Mouse (Mus musculus) forebrain, embryonic 15.5 days (tissue): Measurements from ENCODE around the gene Map10. TPM values are rescaled to one million over a fixed set of nuclear protein-coding genes. Genes with fewer than 3 reads are reported as not detected.

ENCODE experiments used
- ATAC-seq: fragments of 200-750 bp; cut with Nextera tagmentation; replicated peaks from 2 replicates; pipeline ENCODE4 v1.8.0; 2017; ENCODE audit warnings: mild to moderate bottlenecking, moderate TSS enrichment, moderate library complexity
- H3K27ac ChIP-seq: fragments of 300-500 bp; sonication (generic); replicated peaks from 2 replicates; pipeline ENCODE4 v1.5.1; 2015; ENCODE audit warnings: mild to moderate bottlenecking, inconsistent platforms
- H3K27me3 ChIP-seq: fragments of 300-500 bp; sonication (generic); 2 replicates; pipeline ENCODE4 v1.6.1; 2015; ENCODE audit warnings: inconsistent platforms
- H3K36me3 ChIP-seq: fragments of 300-500 bp; sonication (generic); 2 replicates; pipeline ENCODE4 v1.6.1; 2015; ENCODE audit warnings: mild to moderate bottlenecking, inconsistent platforms
- H3K4me1 ChIP-seq: fragments of 300-500 bp; sonication (generic); 2 replicates; pipeline ENCODE4 v1.6.1; 2015; ENCODE audit warnings: inconsistent platforms
- H3K4me2 ChIP-seq: fragments of 300-500 bp; sonication (generic); replicated peaks from 2 replicates; pipeline ENCODE4 v1.6.1; 2015; ENCODE audit warnings: mild to moderate bottlenecking, inconsistent platforms
- H3K4me3 ChIP-seq: fragments of 300-500 bp; sonication (generic); 2 replicates; pipeline ENCODE4 v1.5.1; 2015; ENCODE audit warnings: mild to moderate bottlenecking, inconsistent platforms
- H3K9ac ChIP-seq: fragments of 300-500 bp; sonication (generic); replicated peaks from 2 replicates; pipeline ENCODE4 v1.6.1; 2015; ENCODE audit warnings: mild to moderate bottlenecking, inconsistent platforms
- H3K9me3 ChIP-seq: fragments of 300-500 bp; sonication (generic); 2 replicates; pipeline ENCODE4 v1.6.1; 2016; ENCODE audit warnings: inconsistent platforms
- WGBS: fragments of 180-500 bp; shearing (Covaris S2); methylation state at CpG from one replicate; pipeline ENCODE4 v1.1.7; 2015; ENCODE audit warnings: mixed read lengths; 5-methylcytosine and 5-hydroxymethylcytosine counted together
- polyA plus RNA-seq: library from polyadenylated mRNA; unstranded; fragments of >200 nt; fragmentation: Nextera tagmentation; extraction: Ambion mirVana; gene quantifications from 2 replicates; pipeline ENCODE4 v1.2.1, GENCODE M21; 2015

Gene Map10
- polyA plus RNA-seq = 10.3 and 11.5 TPM in 2 replicates

- peak; percentile 91 for ATAC-seq
- WGBS = 2% methylated on average over 51 of the region's 62 CpGs
- H3K27me3 ChIP-seq = no peaks in the 10 kb centered on the region
- peaks cover 23% of the 10 kb centered on the region for H3K4me1 ChIP-seq
- H3K9ac ChIP-seq = peak within 1 kb of the TSS; percentile 58
- 0 out of 2 replicates have a peak, but pooled peaks cover 3% of the 10 kb centered on the region for H3K36me3 ChIP-seq
- peaks cover 22% of the 10 kb centered on the region for H3K9me3 ChIP-seq
- peak within 1 kb of the TSS; percentile 64 for H3K27ac ChIP-seq
- peak within 1 kb of the TSS; percentile 93 for H3K4me2 ChIP-seq
- peak within 1 kb of the TSS; percentile 55 for H3K4me3 ChIP-seq
Measured at GRCm38 (mm10) chr8:125669700-125670195, at the start of gene Map10. Map10 (plus strand) TSS chr8:125669818.

GRCm38 (mm10) chr8:125620301-125620700, 49.3 kb upstream of the Map10 start:
- no peak overlapping the region for H3K27ac ChIP-seq
- 83% methylated on average over 4 of the region's 4 CpGs for WGBS
- H3K4me3 ChIP-seq = no peak overlapping the region
- H3K9me3 ChIP-seq = no peaks in the 10 kb centered on the region
- no peaks in the 10 kb centered on the region for H3K27me3 ChIP-seq
- no peak overlapping the region for H3K4me2 ChIP-seq
- peaks cover 9% of the 10 kb centered on the region; the same call in 1 of the 2 replicates for H3K4me1 ChIP-seq
- H3K9ac ChIP-seq = no peak overlapping the region
- no peaks in the 10 kb centered on the region for H3K36me3 ChIP-seq
- no peak for ATAC-seq

- no peak overlapping the region for H3K9ac ChIP-seq
- no peak overlapping the region for H3K4me2 ChIP-seq
- no peaks in the 10 kb centered on the region for H3K36me3 ChIP-seq
- no peaks in the 10 kb centered on the region for H3K27me3 ChIP-seq
- H3K27ac ChIP-seq = no peak overlapping the region
- ATAC-seq = no peak
- WGBS = 84% methylated on average over 8 of the region's 8 CpGs
- H3K4me1 ChIP-seq = peaks cover 5% of the 10 kb centered on the region; the same call in 1 of the 2 replicates
- no peaks in the 10 kb centered on the region for H3K9me3 ChIP-seq
- no peak overlapping the region for H3K4me3 ChIP-seq
Measured at GRCm38 (mm10) chr8:125624287-125624686, 45.3 kb upstream of the Map10 start.

- H3K9ac ChIP-seq = no peak overlapping the region
- no peak overlapping the region for H3K4me3 ChIP-seq
- H3K4me2 ChIP-seq = no peak overlapping the region
- H3K27ac ChIP-seq = no peak overlapping the region
- no peaks in the 10 kb centered on the region for H3K9me3 ChIP-seq
- no peaks in the 10 kb centered on the region for H3K4me1 ChIP-seq
- ATAC-seq = no peak
- no peaks in the 10 kb centered on the region for H3K27me3 ChIP-seq
- H3K36me3 ChIP-seq = no peaks in the 10 kb centered on the region
- WGBS = 94% methylated on average over 8 of the region's 8 CpGs
Measured at GRCm38 (mm10) chr8:125626381-125626780, 43.2 kb upstream of the Map10 start.

- ATAC-seq = no peak
- H3K4me1 ChIP-seq = no peaks in the 10 kb centered on the region
- H3K4me2 ChIP-seq = no peak overlapping the region
- no peaks in the 10 kb centered on the region for H3K9me3 ChIP-seq
- H3K9ac ChIP-seq = no peak overlapping the region
- H3K27ac ChIP-seq = no peak overlapping the region
- no peak overlapping the region for H3K4me3 ChIP-seq
- H3K27me3 ChIP-seq = no peaks in the 10 kb centered on the region
- 83% methylated on average over 1 of the region's 1 CpGs for WGBS
- H3K36me3 ChIP-seq = no peaks in the 10 kb centered on the region
Measured at GRCm38 (mm10) chr8:125628834-125629233, 40.8 kb upstream of the Map10 start.

- peaks cover 12% of the 10 kb centered on the region for H3K4me1 ChIP-seq
- ATAC-seq = no peak
- H3K27ac ChIP-seq = no peak overlapping the region
- no peak overlapping the region for H3K9ac ChIP-seq
- WGBS = 87% methylated on average over 6 of the region's 6 CpGs
- H3K4me3 ChIP-seq = no peak overlapping the region
- no peaks in the 10 kb centered on the region for H3K9me3 ChIP-seq
- H3K36me3 ChIP-seq = no peaks in the 10 kb centered on the region
- H3K27me3 ChIP-seq = no peaks in the 10 kb centered on the region
- H3K4me2 ChIP-seq = no peak overlapping the region
Measured at GRCm38 (mm10) chr8:125638411-125639058, 31.1 kb upstream of the Map10 start.

- ATAC-seq = no peak
- 85% methylated on average over 2 of the region's 2 CpGs for WGBS
- Histone ChIP-seq H3K9me3 (no peaks in the 10 kb centered on the region), H3K36me3 (no peaks in the 10 kb centered on the region), H3K9ac (no peak overlapping the region), H3K4me2 (no peak overlapping the region), H3K27ac (no peak overlapping the region), H3K4me1 (peaks cover 12% of the 10 kb centered on the region), H3K4me3 (no peak overlapping the region), H3K27me3 (no peaks in the 10 kb centered on the region)
Measured at GRCm38 (mm10) chr8:125639631-125640030, 30.0 kb upstream of the Map10 start.

- Histone ChIP-seq H3K9me3 (no peaks in the 10 kb centered on the region), H3K4me3 (no peak overlapping the region), H3K4me2 (no peak overlapping the region), H3K4me1 (peaks cover 13% of the 10 kb centered on the region), H3K9ac (no peak overlapping the region), H3K27me3 (no peaks in the 10 kb centered on the region), H3K36me3 (no peaks in the 10 kb centered on the region), H3K27ac (no peak overlapping the region)
- 86% methylated on average over 5 of the region's 5 CpGs for WGBS
- ATAC-seq = no peak
Measured at GRCm38 (mm10) chr8:125640766-125641165, 28.9 kb upstream of the Map10 start.

GRCm38 (mm10) chr8:125641808-125642207, 27.8 kb upstream of the Map10 start:
- H3K27ac ChIP-seq = peak overlapping the region; percentile 27; the same call in 1 of the 2 replicates
- WGBS = 36% methylated on average over 6 of the region's 6 CpGs
- peak; percentile 71 for ATAC-seq

GRCm38 (mm10) chr8:125645757-125646478, 23.7 kb upstream of the Map10 start:
- Histone ChIP-seq H3K36me3 (no peaks in the 10 kb centered on the region), H3K4me1 (peaks cover 16% of the 10 kb centered on the region), H3K27me3 (no peaks in the 10 kb centered on the region), H3K27ac (no peak overlapping the region), H3K4me3 (no peak overlapping the region), H3K9me3 (no peaks in the 10 kb centered on the region), H3K4me2 (no peak overlapping the region), H3K9ac (no peak overlapping the region)
- 52% methylated on average over 10 of the region's 10 CpGs for WGBS
- ATAC-seq = no peak

More at GRCm38 (mm10) chr8:125641808-125642207, 27.8 kb upstream of the Map10 start:
- Histone ChIP-seq H3K4me2 (no peak overlapping the region), H3K4me3 (no peak overlapping the region), H3K27me3 (no peaks in the 10 kb centered on the region), H3K4me1 (peaks cover 16% of the 10 kb centered on the region), H3K9ac (no peak overlapping the region), H3K9me3 (no peaks in the 10 kb centered on the region), H3K36me3 (no peaks in the 10 kb centered on the region)

- Histone ChIP-seq H3K9ac (no peak overlapping the region), H3K27ac (no peak overlapping the region), H3K4me1 (peaks cover 4% of the 10 kb centered on the region; the same call in 1 of the 2 replicates), H3K36me3 (no peaks in the 10 kb centered on the region), H3K9me3 (no peaks in the 10 kb centered on the region), H3K27me3 (no peaks in the 10 kb centered on the region), H3K4me3 (no peak overlapping the region), H3K4me2 (no peak overlapping the region)
- no peak for ATAC-seq
- 79% methylated on average over 4 of the region's 4 CpGs for WGBS
Measured at GRCm38 (mm10) chr8:125649447-125649846, 20.2 kb upstream of the Map10 start.

GRCm38 (mm10) chr8:125654821-125655220, 14.8 kb upstream of the Map10 start:
- no peaks in the 10 kb centered on the region for H3K36me3 ChIP-seq
- no peaks in the 10 kb centered on the region for H3K27me3 ChIP-seq
- ATAC-seq = no peak
- H3K4me1 ChIP-seq = peaks cover 12% of the 10 kb centered on the region
- no peak overlapping the region for H3K9ac ChIP-seq
- H3K4me3 ChIP-seq = no peak overlapping the region
- 90% methylated on average over 2 of the region's 2 CpGs for WGBS
- H3K9me3 ChIP-seq = no peaks in the 10 kb centered on the region
- no peak overlapping the region for H3K4me2 ChIP-seq
- no peak overlapping the region for H3K27ac ChIP-seq
